In genomic region chr2:160911558-160912201, GRCm38 (mm10) we compare ENCODE assay signal across 9 mouse cellular contexts. TPM values are rescaled to one million over a fixed set of nuclear protein-coding genes. Genes with fewer than 3 reads are reported as not detected.
DNase-seq lines count a peak whose midpoint lies in the region; ATAC-seq and TF ChIP-seq lines count a peak whose summit lies in the region.
"Had no signal": no experiment of that assay in that cellular context is flagged by ENCODE, and none has a peak within 500 bp of the region (broad histone marks: within the 10 kb centered on the region; RNA-seq: fewer than 3 reads in every experiment).

No protein-coding gene starts in this region.

- no peak for DNase-seq in lung, postnatal 0 days (ENCODE audit: low spot score)
- no peak for DNase-seq in lung, postnatal 4 days
- peak; percentile 68 for DNase-seq in forebrain, embryonic 11.5 days (ENCODE audit: low spot score)
- DNase-seq in thymus, postnatal 25 days, result no peak
- no peak for DNase-seq in ovary, adult 18-20 months (ENCODE audit: low spot score)

- peak overlapping the region; percentile 43 for H3K4me3 ChIP-seq in lung, postnatal 0 days (ENCODE audit: low read depth, low read length)
- H3K4me3 ChIP-seq in forebrain, embryonic 11.5 days (ENCODE audit: low read depth, low read length), result peak overlapping the region; percentile 50
- H3K4me3 ChIP-seq in intestine, embryonic 15.5 days (replicated peaks), result peak overlapping the region; percentile 53
- peak overlapping the region; percentile 47 for H3K4me3 ChIP-seq in neural tube, embryonic 13.5 days
- H3K4me3 ChIP-seq: megakaryocyte, embryonic 14.5 days had no signal

- H3K4me1 ChIP-seq in lung, postnatal 0 days (ENCODE audit: insufficient read depth, low read depth, low read length), result 0 out of 2 replicates have a peak, but pooled peaks cover 3% of the 10 kb centered on the region
- peaks cover 10% of the 10 kb centered on the region for H3K4me1 ChIP-seq in forebrain, embryonic 11.5 days (replicated peaks; ENCODE audit: control insufficient read depth, insufficient read depth, low read length)
- H3K4me1 ChIP-seq in intestine, embryonic 15.5 days (replicated peaks), result peaks cover 28% of the 10 kb centered on the region
- H3K4me1 ChIP-seq in neural tube, embryonic 13.5 days (replicated peaks), result peaks cover 14% of the 10 kb centered on the region

- no peak for TF ChIP-seq CTCF in lung, postnatal 0 days (IDR thresholded peaks at IDR 0.05)

- peak overlapping the region; percentile 69 for H3K4me2 ChIP-seq in lung, postnatal 0 days (replicated peaks; ENCODE audit: low read depth, low read length)
- H3K4me2 ChIP-seq in forebrain, embryonic 11.5 days (ENCODE audit: low read depth, low read length, severe bottlenecking), result peak overlapping the region; percentile 95
- H3K4me2 ChIP-seq in intestine, embryonic 15.5 days (replicated peaks), result peak overlapping the region; percentile 93
- peak overlapping the region; percentile 80 for H3K4me2 ChIP-seq in neural tube, embryonic 13.5 days

- H3K9me3 ChIP-seq in lung, postnatal 0 days (ENCODE audit: low read length), result no peaks in the 10 kb centered on the region
- H3K9me3 ChIP-seq in forebrain, embryonic 11.5 days (ENCODE audit: control insufficient read depth, low read length), result no peaks in the 10 kb centered on the region
- no peaks in the 10 kb centered on the region for H3K9me3 ChIP-seq in intestine, embryonic 15.5 days
- no peaks in the 10 kb centered on the region for H3K9me3 ChIP-seq in neural tube, embryonic 13.5 days
- H3K9me3 ChIP-seq: megakaryocyte, embryonic 14.5 days had no signal

- WGBS in lung, postnatal 0 days, result 1% methylated on average over 41 of the region's 64 CpGs
- 2% methylated on average over 57 of the region's 64 CpGs for WGBS in forebrain, embryonic 11.5 days
- WGBS in intestine, embryonic 15.5 days, result 2% methylated on average over 58 of the region's 64 CpGs
- 1% methylated on average over 58 of the region's 64 CpGs for WGBS in neural tube, embryonic 13.5 days

- H3K36me3 ChIP-seq in lung, postnatal 0 days (ENCODE audit: insufficient read depth, low read length), result no peaks in the 10 kb centered on the region
- no peaks in the 10 kb centered on the region for H3K36me3 ChIP-seq in forebrain, embryonic 11.5 days (ENCODE audit: control insufficient read depth, insufficient read depth, low read length)
- 0 out of 2 replicates have a peak, but pooled peaks cover 10% of the 10 kb centered on the region for H3K36me3 ChIP-seq in intestine, embryonic 15.5 days
- H3K36me3 ChIP-seq in neural tube, embryonic 13.5 days, result no peaks in the 10 kb centered on the region

- no peak overlapping the region for H3K27ac ChIP-seq in lung, postnatal 0 days (ENCODE audit: low read length)
- H3K27ac ChIP-seq in forebrain, embryonic 11.5 days (ENCODE audit: low read depth, low read length), result no peak overlapping the region
- H3K27ac ChIP-seq in intestine, embryonic 15.5 days, result 0 out of 2 replicates have a peak overlapping the region, but pooled peaks have one; percentile 0
- no peak overlapping the region for H3K27ac ChIP-seq in neural tube, embryonic 13.5 days (replicated peaks)

- H3K9ac ChIP-seq in lung, postnatal 0 days (replicated peaks; ENCODE audit: low read depth), result no peak overlapping the region
- H3K9ac ChIP-seq in forebrain, embryonic 11.5 days (ENCODE audit: low read length), result peak overlapping the region; percentile 58
- peak overlapping the region; percentile 57 for H3K9ac ChIP-seq in intestine, embryonic 15.5 days
- H3K9ac ChIP-seq in neural tube, embryonic 13.5 days, result peak overlapping the region; percentile 64

- ATAC-seq in lung, postnatal 0 days, result no peak; the same call in 1 of the 2 replicates
- ATAC-seq in forebrain, embryonic 11.5 days (replicated peaks; ENCODE audit: low FRiP score), result peak; percentile 64
- ATAC-seq in intestine, embryonic 15.5 days, result peak; percentile 48
- ATAC-seq in neural tube, embryonic 13.5 days (ENCODE audit: low read depth), result peak; percentile 60
- no peak for ATAC-seq in inflammation-experienced regulatory T-cells, adult 6 months

- TF ChIP-seq EP300 in lung, postnatal 0 days (IDR thresholded peaks at IDR 0.05), result no peak

- H3K27me3 ChIP-seq in lung, postnatal 0 days (replicated peaks; ENCODE audit: insufficient read depth, low read length), result peaks cover 21% of the 10 kb centered on the region
- peaks cover 30% of the 10 kb centered on the region for H3K27me3 ChIP-seq in forebrain, embryonic 11.5 days (ENCODE audit: control insufficient read depth, insufficient read depth, low read length)
- H3K27me3 ChIP-seq in intestine, embryonic 15.5 days (replicated peaks), result peaks cover 23% of the 10 kb centered on the region
- peaks cover 67% of the 10 kb centered on the region for H3K27me3 ChIP-seq in neural tube, embryonic 13.5 days

RNA-seq across cellular contexts. Expression of gene Emilin3, which starts 0.4 kb away (rescaled TPM):
- 0.36 and 0.52 TPM in 2 replicates for polyA plus RNA-seq in lung, postnatal 0 days (2015; fragmentation: Nextera tagmentation; extraction: Ambion mirVana)
- polyA plus RNA-seq in forebrain, embryonic 11.5 days (2014; fragmentation: Nextera tagmentation; extraction: Ambion mirVana), result 1.9 and 2.2 TPM in 2 replicates
- polyA plus RNA-seq in intestine, embryonic 15.5 days (2015; fragmentation: Nextera tagmentation; extraction: Ambion mirVana), result 29.5 and 33.0 TPM in 2 replicates
- 0.87 and 1.8 TPM in 2 replicates for polyA plus RNA-seq in neural tube, embryonic 13.5 days (2015; fragmentation: Nextera tagmentation; extraction: Ambion mirVana)
- polyA plus RNA-seq in inflammation-experienced regulatory T-cells, adult 6 months (2017; shearing (Covaris generic)), result not detected

RNA-seq across cellular contexts. Expression of gene Lpin3, which starts 31.2 kb away (rescaled TPM):
- 3.2 and 4.5 TPM in 2 replicates for polyA plus RNA-seq in lung, postnatal 0 days (2015; fragmentation: Nextera tagmentation; extraction: Ambion mirVana)
- polyA plus RNA-seq in forebrain, embryonic 11.5 days (2014; fragmentation: Nextera tagmentation; extraction: Ambion mirVana), result 0.20 and 1.1 TPM in 2 replicates
- 7.6 and 9.7 TPM in 2 replicates for polyA plus RNA-seq in intestine, embryonic 15.5 days (2015; fragmentation: Nextera tagmentation; extraction: Ambion mirVana)
- 0.29 and 0.41 TPM in 2 replicates for polyA plus RNA-seq in neural tube, embryonic 13.5 days (2015; fragmentation: Nextera tagmentation; extraction: Ambion mirVana)
- under 1 TPM; 0.19 to 0.33 (median 0.24) TPM for polyA plus RNA-seq in inflammation-experienced regulatory T-cells, adult 6 months (2017; shearing (Covaris generic))

RNA-seq across cellular contexts. Expression of gene Zhx3, which starts 38.9 kb away (rescaled TPM):
- 7.2 and 10.9 TPM in 2 replicates for polyA plus RNA-seq in lung, postnatal 0 days (2015; fragmentation: Nextera tagmentation; extraction: Ambion mirVana)
- 10.0 TPM in 2 replicates for polyA plus RNA-seq in forebrain, embryonic 11.5 days (2014; fragmentation: Nextera tagmentation; extraction: Ambion mirVana)
- 7.8 and 8.0 TPM in 2 replicates for polyA plus RNA-seq in intestine, embryonic 15.5 days (2015; fragmentation: Nextera tagmentation; extraction: Ambion mirVana)
- polyA plus RNA-seq in neural tube, embryonic 13.5 days (2015; fragmentation: Nextera tagmentation; extraction: Ambion mirVana), result 14.9 and 15.8 TPM in 2 replicates
- 10 to 100 TPM in 1 of 3 experiments, 1 to 10 TPM in 2; 4.8 to 10.6 (median 8.1) TPM for polyA plus RNA-seq in inflammation-experienced regulatory T-cells, adult 6 months (2017; shearing (Covaris generic))

Comparison
In these comparisons a context has a peak if more than half of its experiments do, and no peak if none do; other contexts are left out.
1. ATAC-seq: peak in forebrain, embryonic 11.5 days (single experiment), intestine, embryonic 15.5 days (single experiment) and neural tube, embryonic 13.5 days (single experiment); none in lung, postnatal 0 days (single experiment) and inflammation-experienced regulatory T-cells, adult 6 months (single experiment).
2. Peak in every context shown above with its lines, with median percentiles within 50 percentile points of each other: H3K4me2 ChIP-seq and H3K4me3 ChIP-seq.